Mouse (Mus musculus) right cerebral cortex, adult 18-20 months (tissue): Measurements from ENCODE around the gene Gm5286.
"Not testable (repeated sequence)": the region's sequence is repeated elsewhere in the genome, so short reads cannot be mapped to it uniquely, and the experiment has no call there.

ENCODE experiments used
- DNase-seq: peaks from one replicate; pipeline ENCODE4 v3.0.0; 2022; ENCODE audit warnings: mixed read lengths

The Gm5286 gene

DNA sequence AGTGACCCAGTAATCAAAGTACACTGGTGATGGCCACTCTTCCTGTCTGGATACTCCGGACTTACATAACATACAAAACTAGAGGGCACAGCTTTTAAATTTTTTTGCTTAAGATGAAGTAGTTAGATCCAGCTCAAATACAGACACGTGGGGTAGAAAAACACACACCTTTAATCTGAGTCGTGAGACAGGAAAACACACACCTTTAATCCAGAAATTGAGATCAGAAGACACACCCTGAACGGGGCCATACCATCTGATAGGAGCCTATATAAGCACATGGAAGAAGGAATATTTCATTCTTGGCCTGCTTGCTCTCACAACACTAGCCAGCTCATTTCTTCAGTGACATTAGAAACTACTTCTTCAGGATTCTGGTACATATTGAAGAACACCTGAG, at the start of gene Gm5286:
Gm5286 (plus strand) TSS at position 301 of the 400 bp plus-strand sequence.
- DNase-seq, result not testable (repeated sequence)

DNA sequence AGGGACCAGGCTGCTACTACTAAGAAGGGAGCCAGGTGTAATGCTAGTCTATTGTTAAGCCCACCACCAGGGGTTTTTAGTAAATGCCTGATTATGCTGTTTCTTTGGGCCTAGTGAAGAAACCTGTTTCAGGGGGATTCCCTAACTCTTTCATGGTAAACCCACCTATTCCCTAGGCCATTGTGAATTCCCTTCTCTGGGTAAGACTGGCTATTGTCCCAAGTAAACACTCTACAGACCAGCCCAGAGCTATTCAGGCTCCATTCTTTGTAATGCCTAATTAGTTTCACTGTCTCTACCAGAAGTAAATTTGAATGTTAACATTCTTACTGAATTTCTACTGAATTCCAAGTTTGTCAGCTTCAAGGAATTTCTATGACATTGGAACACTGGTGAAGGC, 29.2 kb upstream of the Gm5286 start:
- not testable (repeated sequence) for DNase-seq

GRCm38 (mm10) chr3:94178093-94178492, 18.4 kb upstream of the Gm5286 start, which contains the start of gene Gm10696:
Gm10696 (minus strand) TSS chr3:94178193.
- DNase-seq, result not testable (repeated sequence)
